Mouse (Mus musculus): ENCODE data around the gene Klhl3.

DNA sequence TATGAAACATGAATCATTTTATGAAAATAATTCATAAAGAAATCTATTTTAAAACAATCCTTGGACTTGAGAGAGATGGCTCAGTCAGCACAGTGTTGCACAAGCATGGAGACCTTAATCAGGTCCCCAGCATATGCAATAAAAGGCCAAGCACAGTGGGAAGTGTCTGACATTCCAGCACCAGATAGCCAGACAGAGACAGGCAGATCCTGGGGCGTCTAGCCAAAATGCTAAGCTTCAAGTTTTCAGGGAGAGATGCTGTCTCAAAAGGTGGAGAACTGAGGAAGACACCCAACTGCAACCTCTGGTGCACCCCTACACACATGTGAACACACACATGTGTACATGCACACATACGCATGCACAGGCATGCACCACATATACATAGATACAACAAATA lies 153.1 kb downstream of the Klhl3 start:
- TF ChIP-seq GATA1 (IDR thresholded peaks at IDR 0.05; ENCODE audit: low read length): no peak
- TF ChIP-seq TAL1 (IDR thresholded peaks at IDR 0.05; ENCODE audit: low read length): no peak

Measured in erythroblast, embryonic 14.5 days (primary cell).